Mouse (Mus musculus): ENCODE measurements around the gene Zyx.

- no peak for TF ChIP-seq MAFK (IDR thresholded peaks at IDR 0.05; ENCODE audit: insufficient read depth, low read depth, low read length)
- no peak for TF ChIP-seq CHD2 (IDR thresholded peaks at IDR 0.05; ENCODE audit: low read depth, low read length)
These were observed 10.1 kb downstream of the Zyx start for GRCm38 (mm10) chr6:42359364-42360147.
